Mouse (Mus musculus) testis, adult 2 months (tissue): ENCODE results near the gene Usp50.

Source experiments
- CTCF ChIP-seq: fragments of 200-500 bp; IDR thresholded peaks from 2 replicates; pipeline ENCODE4 v1.5.1; 2012; ENCODE audit warnings: low read depth, mild to moderate bottlenecking, inconsistent platforms, low read length, moderate library complexity; ENCODE audit not compliant: control insufficient read depth, insufficient read depth, insufficient replicate concordance
- POLR2A ChIP-seq: fragments of 200-500 bp; IDR thresholded peaks from 2 replicates; pipeline ENCODE4 v1.6.1; 2012; ENCODE audit warnings: low read depth, mild to moderate bottlenecking, inconsistent platforms, low read length, moderate library complexity; ENCODE audit not compliant: control insufficient read depth

DNA sequence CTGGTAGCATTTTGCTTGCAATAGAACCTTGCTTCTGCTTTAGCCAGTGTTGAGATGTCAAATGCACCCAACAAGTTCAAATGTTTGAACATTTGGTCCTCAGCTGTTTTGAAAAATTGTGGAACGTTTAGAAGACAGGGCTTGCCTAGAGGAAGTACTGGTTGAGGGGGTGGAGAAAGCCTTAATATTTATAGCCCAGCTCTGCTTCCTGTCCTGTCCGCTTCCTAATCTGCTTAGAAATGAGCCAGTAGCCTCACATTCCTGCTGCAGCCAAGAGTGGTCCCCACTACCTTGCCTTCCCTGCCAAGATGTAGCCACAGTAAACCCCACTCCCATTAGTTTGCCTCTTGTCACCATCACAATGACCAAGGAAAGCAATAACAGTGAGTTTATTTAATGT, 100.9 kb downstream of the Usp50 start:
- TF ChIP-seq POLR2A (no peak), CTCF (no peak)
